Mouse (Mus musculus) bone marrow macrophage, adult 2 months (primary cell): ENCODE data around the gene Neu1.
"Not testable (repeated sequence)": the region's sequence is repeated elsewhere in the genome, so short reads cannot be mapped to it uniquely, and the experiment has no call there.

Experiments used
- CTCF ChIP-seq: IDR thresholded peaks from 2 replicates; pipeline ENCODE4 v1.5.1; 2012; ENCODE audit warnings: low read depth, mild to moderate bottlenecking, low read length, moderate library complexity
- POLR2A ChIP-seq: IDR thresholded peaks from 2 replicates; pipeline ENCODE4 v1.6.1; 2012; ENCODE audit warnings: mild to moderate bottlenecking, low read depth, low read length, borderline replicate concordance

- TF ChIP-seq POLR2A, CTCF: not testable (repeated sequence)
Measured at GRCm38 (mm10) chr17:34957291-34957690, 26.2 kb downstream of the Neu1 start.
